Mouse (Mus musculus) left cerebral cortex, adult 2 months (tissue): ENCODE results near the gene Pign. TPM values are rescaled to one million over a fixed set of nuclear protein-coding genes. Genes with fewer than 3 reads are reported as not detected.

Experiments
- DNase-seq, 2 experiments: peaks; one replicate each; pipeline ENCODE4 v3.0.0; 2021 to 2022; ENCODE audit warnings: low spot score in 2 of 2, mixed read lengths in 1 of 2; ENCODE audit errors: extremely low spot score in 1 of 2
- H3K27ac ChIP-seq: fragments of 200-600 bp; 2 replicates; pipeline ENCODE4 v1.8.1; 2022
- H3K4me3 ChIP-seq: fragments of 200-600 bp; 2 replicates; pipeline ENCODE4 v1.8.1; 2022
- CTCF ChIP-seq: fragments of 200-600 bp; IDR thresholded peaks from 2 replicates; pipeline ENCODE4 v1.8.1; 2022; ENCODE audit warnings: antibody characterized with exemption, mild to moderate bottlenecking, moderate library complexity
- intact Hi-C: fragments of 180-260 bp; cut with DNase I; formaldehyde crosslinking; loops from one replicate; pipeline ENCODE4 v1.15.1; 2025
- long read RNA-seq, 2 experiments: library from polyadenylated mRNA; stranded (forward); transcript quantifications; one replicate each; pipeline ENCODE4 v2.0.0; 2021; ENCODE audit warnings: borderline mapping rate in 2 of 2
- total RNA-seq, 2 experiments: library from RNA; stranded (reverse); gene quantifications; 2 replicates each; pipeline ENCODE4 v1.2.3; 2021

Pign gene
- total RNA-seq, result 10 to 100 TPM; 18.7 to 20.9 TPM
- long read RNA-seq, experiment 1, full-length matches to known transcripts, result 3 of 8 reads
- long read RNA-seq, experiment 1, partial matches to known transcripts, result 1 of 8 reads
- long read RNA-seq, experiment 1, other reads (novel, unspliced or antisense), result 4 of 8 reads
- long read RNA-seq, experiment 2, full-length matches to known transcripts, result 3 of 9 reads
- long read RNA-seq, experiment 2, partial matches to known transcripts, result 3 of 9 reads
- long read RNA-seq, experiment 2, other reads (novel, unspliced or antisense), result 3 of 9 reads

DNA sequence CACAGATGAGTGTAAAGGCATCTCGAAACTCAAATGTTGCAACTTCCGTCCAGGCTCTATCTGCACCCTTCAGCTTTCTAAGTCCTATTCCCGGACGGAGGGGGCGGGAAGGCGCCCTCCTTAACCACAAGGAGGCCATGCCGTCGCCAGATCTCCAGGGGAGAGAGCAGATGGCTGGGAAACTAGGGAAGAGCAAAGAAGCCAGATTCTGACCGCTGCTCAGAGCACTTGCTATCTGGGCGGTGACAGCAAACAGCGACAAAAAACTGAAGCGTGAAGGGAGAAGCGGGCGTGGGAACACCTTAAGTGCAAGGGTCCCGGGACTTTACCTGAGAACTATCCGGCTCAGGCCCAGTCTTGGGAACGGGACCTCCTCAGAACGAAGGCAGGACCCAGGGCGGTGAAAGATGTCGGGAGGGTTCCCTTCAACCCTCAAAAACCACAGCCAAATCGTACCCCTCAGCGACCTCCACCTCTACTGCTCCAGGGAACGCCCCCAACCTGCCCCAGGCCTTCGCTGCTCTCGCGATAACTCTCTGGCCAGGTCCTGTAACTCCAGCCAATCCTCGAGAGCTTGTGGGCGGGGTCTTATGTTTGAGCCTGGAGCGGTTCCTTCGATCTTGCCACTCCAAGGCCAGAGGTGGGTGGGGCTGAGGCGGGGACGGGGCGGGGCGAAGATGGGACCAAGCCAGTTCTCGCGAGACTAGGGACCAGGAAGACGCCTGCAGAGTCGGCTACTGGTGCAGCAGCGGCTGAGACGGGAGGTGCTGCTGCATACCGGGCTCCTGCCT, at the start of gene Pign, which contains the start of gene Relch:
Gene Pign (minus strand): TSS at position 507 of the 791 bp plus-strand sequence.
Gene Relch (plus strand): TSS at position 691 of the 791 bp plus-strand sequence.
- Histone ChIP-seq H3K4me3 (peak within 1 kb of the TSS; percentile 100), H3K27ac (peak within 1 kb of the TSS; percentile 93)
- TF ChIP-seq CTCF, result peak; percentile 28
- peak; percentile 91 to 96 for DNase-seq
- intact Hi-C loops, result loop anchor here (1.0 to 5.0 kb wide), 3 partner anchors 49 to 374 kb away; partner anchors contain the start of gene Zcchc2

DNA sequence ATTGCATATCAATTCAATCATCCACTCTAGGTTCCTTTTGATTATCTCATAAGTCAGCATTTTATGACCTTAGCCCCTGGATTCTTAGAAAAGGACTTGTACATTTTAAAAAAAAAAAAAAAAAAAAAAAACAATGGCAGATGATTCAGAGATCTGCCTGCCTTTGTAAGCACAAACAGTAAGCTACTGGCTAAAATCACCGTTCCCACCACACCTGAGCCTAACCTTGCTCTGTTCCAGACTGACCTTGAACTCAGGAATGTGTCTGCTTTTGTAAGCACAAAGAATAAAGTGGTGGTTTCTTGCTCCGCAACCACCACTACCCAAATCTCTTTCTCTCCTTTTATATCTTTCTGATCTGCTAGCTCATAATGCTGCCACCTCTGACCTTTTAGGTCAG, 49.3 kb upstream of the Pign start:
- no peak overlapping the region for H3K27ac ChIP-seq
- no peak for DNase-seq
- no peak overlapping the region for H3K4me3 ChIP-seq
- TF ChIP-seq CTCF, result no peak
- intact Hi-C loops, result loop anchor here (1.0 kb wide), 1 partner anchor 50 kb away; the partner anchor contains the start of genes Pign and Relch

DNA sequence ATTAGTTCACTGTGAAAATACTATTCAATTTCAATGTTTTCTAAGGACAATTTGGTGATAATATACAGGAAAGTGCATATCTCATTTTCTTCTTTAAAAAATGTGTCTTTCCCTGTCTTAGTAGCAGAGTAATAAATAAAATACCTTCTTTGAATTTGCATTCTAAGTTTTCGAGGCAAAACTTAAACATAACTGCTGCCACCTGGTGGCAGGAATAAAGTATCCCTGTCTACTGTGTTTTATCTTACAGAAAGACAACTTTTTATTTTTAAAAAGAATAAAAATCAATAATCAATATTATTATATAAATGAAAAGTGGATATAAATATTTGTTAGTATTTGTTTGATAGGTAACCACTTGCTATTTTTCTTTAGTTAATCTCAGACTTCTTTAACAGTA, 47.8 kb upstream of the Pign start:
- peak; percentile 84 for TF ChIP-seq CTCF
- no peak overlapping the region for H3K27ac ChIP-seq
- intact Hi-C loops, result no loop called here
- no peak overlapping the region for H3K4me3 ChIP-seq
- DNase-seq, result no peak

DNA sequence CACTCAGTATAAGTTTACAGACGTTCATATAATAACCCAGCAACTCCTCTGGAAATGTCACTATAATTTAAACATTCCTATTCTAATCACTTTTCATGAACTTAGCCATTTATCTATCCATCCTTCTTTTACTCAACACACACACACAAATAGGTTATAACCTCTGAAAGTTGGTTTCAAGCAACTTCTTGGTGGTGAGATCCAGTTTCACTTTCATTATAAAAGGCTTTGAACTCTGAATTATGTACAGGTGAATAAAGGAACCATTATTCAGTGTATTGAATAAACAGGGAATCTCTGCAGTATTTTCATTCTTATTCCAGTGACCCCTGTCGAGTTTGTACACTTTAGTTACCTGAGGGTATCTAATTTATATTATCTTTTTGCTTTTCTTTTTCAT, 45.9 kb upstream of the Pign start:
- no peak for TF ChIP-seq CTCF
- Histone ChIP-seq H3K27ac (no peak overlapping the region), H3K4me3 (no peak overlapping the region)
- intact Hi-C loops, result no loop called here
- no peak for DNase-seq

DNA sequence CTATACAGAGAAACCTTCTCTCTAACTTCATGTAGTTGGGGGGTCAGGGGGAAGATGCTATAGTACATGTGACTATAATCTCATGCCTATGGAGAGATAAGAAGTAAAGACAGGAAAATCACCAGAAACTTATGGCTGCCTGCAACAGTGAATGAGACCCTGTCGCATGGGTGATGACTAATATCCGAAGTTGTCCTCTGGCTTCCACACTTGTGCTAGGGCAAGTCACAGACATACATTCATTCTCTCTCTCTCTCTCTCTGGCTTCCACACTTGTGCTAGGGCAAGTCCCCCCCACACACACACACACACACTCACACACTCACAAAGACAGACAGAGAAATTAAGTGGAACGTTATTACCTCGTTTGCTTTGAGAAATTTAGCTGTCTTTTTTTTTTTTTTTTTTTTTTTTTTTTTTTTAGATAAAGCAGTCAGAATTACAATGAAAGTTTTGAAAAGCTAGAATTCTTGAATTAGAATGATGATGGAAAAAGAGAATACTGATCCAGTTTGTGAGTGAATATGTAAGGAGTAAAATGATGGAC, 37.6 kb upstream of the Pign start:
- no peak for TF ChIP-seq CTCF
- intact Hi-C loops, result no loop called here
- no peak for DNase-seq
- no peak overlapping the region for H3K27ac ChIP-seq
- no peak overlapping the region for H3K4me3 ChIP-seq

DNA sequence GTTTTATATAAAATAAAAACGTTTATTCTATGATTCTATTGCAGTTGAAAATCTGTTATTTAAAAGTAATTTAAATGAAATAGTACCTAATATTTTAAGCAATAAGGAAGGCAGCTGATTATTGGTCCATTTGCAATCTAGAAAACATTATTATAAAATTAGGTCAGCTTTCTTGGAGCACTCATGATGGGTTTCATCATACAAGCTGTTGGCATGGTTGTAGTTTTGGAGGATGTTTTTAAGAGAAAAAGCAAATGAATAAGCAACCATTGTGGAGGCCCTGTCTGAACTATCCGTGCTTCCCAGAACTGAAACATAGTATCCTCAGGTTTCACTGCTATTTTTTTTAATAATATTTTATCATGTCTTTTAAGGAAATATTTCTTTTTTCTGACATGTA, 32.1 kb upstream of the Pign start:
- Histone ChIP-seq H3K4me3 (no peak overlapping the region), H3K27ac (no peak overlapping the region)
- no peak for DNase-seq
- no peak for TF ChIP-seq CTCF
- intact Hi-C loops, result no loop called here

DNA sequence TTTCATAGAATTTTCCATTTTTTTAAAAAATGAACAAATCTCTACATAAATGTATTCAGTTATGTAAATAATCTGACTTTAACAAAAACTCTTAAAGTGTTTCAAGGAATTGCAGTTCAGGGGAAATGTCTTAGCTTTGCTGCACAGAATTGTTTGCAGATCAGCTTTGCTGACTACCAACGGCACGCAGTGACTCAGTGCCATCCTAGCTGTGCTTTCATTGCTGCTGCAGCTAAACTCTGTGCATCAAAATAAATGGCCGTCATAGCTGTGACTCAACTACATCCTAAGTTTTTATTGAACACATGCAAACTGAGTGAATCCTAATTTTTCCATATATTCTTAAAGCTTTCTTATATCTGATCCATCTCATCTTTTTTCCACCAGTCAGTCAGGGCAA, 22.0 kb upstream of the Pign start:
- Histone ChIP-seq H3K27ac (no peak overlapping the region; the same call in 1 of the 2 replicates), H3K4me3 (no peak overlapping the region)
- DNase-seq, result no peak
- TF ChIP-seq CTCF, result no peak
- intact Hi-C loops, result no loop called here

DNA sequence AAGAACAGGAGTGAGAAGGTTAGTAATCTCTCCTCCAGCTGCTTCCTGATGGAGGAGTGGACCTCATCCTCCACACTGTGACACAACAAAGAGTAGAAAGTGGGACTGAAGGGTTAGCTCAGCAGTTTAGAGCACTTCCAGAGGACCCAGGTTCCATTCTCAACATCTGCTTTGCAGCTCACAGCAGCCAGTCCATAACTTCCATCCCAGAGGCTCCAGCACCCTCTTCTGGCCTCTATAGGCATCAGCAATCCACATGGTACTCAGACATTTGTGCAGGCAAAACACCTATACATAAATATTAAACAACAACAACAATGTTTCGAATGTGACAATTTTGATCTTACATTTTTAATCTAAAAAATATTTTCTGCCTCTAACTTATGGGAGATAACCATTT, 17.1 kb upstream of the Pign start:
- no peak overlapping the region for H3K27ac ChIP-seq
- peak; percentile 53 for TF ChIP-seq CTCF
- H3K4me3 ChIP-seq, result no peak overlapping the region
- intact Hi-C loops, result no loop called here
- DNase-seq, result no peak

DNA sequence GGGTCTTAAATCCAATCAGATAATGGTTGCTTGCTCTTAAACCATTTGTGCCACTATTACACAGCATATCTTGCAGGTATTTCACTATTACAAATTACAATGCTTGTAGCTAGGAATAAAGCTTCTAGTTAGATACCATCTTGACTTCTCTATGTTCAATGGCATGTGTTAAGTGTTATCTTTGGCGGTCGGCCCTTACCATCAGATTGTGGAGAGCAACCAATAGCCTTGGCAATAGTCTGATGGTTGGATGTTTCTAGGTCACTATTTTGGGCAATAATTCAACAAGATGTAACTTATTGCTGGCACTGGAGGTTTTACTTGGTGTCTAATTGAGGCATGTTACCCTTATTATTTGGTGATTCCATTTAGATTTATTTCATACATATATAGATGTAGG, 11.3 kb upstream of the Pign start:
- no peak for DNase-seq
- Histone ChIP-seq H3K27ac (no peak overlapping the region), H3K4me3 (no peak overlapping the region)
- TF ChIP-seq CTCF, result no peak
- intact Hi-C loops, result no loop called here

DNA sequence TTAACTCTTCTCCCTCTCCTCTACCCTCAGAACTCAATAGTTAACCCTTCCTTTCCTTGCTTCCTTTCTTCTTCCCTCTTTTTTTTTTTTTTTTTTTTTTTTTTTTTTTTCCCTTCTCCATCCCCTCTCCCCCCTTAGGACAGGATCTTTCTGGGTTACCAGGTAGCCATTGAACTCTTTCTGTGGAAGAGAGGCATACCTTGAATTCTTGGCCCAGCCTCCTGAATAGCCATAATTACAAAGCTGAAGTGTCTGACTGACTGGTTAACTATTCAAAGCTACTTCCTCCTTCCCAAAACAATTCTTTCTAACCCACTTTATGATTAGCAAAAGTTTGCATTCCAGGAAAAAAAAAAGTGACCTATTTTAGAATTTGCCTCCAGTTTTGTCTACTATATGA, 6.2 kb upstream of the Pign start:
- no peak for DNase-seq
- TF ChIP-seq CTCF, result no peak
- intact Hi-C loops, result no loop called here

DNA sequence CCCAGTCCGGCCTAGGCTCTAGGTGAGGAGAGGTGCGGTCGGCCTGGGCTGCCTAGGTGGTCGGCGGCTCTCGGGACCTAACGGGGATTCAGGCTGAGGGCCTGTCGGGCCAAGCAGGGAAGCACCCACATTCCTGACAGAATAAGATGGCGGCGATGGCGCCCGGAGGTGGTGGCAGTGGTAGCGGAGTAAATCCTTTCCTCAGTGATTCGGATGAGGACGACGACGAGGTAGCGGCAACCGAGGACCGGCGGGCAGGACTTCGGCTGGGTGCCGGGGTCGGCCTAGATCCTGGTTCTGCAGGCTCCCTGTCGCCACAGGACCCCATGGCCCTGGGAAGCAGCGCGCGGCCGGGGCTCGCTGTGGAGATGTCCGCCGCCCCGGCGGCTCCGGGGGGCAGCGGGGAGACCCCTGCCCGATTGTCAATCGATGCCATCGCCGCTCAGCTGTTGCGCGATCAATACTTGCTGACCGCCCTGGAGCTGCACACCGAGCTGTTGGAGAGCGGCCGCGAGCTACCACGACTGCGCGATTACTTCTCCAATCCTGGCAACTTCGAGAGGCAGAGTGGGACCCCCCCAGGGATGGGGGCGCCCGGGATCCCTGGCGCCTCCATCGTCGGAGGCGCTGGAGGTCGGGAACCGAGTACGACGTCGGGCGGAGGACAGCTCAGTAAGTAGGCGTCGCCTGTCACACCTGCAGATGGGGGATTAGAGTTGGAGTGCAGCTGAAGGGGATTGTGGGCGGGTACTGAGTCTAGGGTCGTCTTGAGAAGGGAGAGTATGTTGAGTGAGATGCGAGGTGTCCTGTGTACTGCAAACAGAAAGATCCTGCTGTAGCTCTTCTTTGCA, 710 bp upstream of the Pign start:
- DNase-seq, result peak in 1 of 2 experiments; percentile 15
- Histone ChIP-seq H3K4me3 (peak overlapping the region; percentile 100), H3K27ac (peak overlapping the region; percentile 93)
- TF ChIP-seq CTCF, result no peak
- intact Hi-C loops, result loop anchor here (1.0 to 5.0 kb wide), 3 partner anchors 48 to 373 kb away; partner anchors contain the start of gene Zcchc2

More for the DNA sequence above, 6.2 kb upstream of the Pign start:
- H3K27ac ChIP-seq, result no peak overlapping the region
- H3K4me3 ChIP-seq, result no peak overlapping the region
